Mouse (Mus musculus) heart, postnatal 14 days (tissue): Measurements from ENCODE around the gene Mfsd9. TPM values are rescaled to one million over a fixed set of nuclear protein-coding genes. Genes with fewer than 3 reads are reported as not detected.

Experiments used
- DNase-seq, 2 experiments: peaks; one replicate each; pipeline ENCODE4 v3.0.0; 2021 to 2022
- intact Hi-C: fragments of 180-260 bp; cut with DNase I; formaldehyde crosslinking; loops from one replicate; pipeline ENCODE4 v1.15.1; 2025
- long read RNA-seq, 2 experiments: library from polyadenylated mRNA; stranded (forward); transcript quantifications; one replicate each; pipeline ENCODE4 v2.0.0; 2021
- total RNA-seq, 2 experiments: library from RNA; stranded (reverse); gene quantifications; 2 replicates each; pipeline ENCODE4 v1.2.3; 2021

Mfsd9 gene
- total RNA-seq = under 1 TPM; 0.48 to 0.63 TPM
- long read RNA-seq, experiment 1 = 0 reads
- long read RNA-seq, experiment 2 = 0 reads

DNA sequence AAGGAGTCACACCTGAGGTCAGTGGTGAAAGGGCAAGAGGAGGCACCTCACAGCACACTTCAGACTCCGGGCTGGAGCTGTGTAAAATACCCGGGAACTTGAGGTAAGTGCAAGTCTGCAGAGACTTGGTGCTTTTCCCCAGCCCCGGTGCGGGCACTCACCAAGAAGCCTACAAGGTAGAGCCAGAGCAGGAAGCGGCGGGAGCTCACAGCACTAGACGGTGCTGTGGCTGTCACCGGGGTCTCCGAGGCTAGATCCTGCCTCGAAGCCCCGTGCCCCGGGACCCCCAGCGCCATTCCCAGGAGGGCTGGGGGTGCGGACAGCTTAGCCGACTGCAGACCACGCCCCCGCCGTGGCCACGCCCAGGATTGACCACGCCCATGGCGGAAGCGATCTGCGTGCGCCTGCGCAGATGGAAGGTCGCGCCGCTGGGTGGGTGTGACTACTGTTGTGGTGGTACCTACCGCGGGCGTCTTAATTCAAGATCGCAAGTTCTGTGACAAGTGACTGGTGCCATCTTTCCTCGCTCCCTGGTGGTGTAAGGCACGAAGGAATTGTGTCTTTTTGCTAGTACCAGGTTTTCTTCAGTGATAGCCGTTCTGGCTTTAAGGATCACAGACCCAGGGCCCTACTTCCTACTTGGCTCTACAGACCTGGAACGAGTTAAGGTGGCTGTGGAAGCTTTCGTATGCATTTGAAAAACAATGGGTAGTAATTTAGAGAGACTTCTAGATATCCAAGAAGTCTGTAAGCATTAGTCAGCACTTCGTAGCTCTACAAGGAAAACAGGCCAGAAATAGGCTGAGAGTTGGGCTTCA, at the start of gene Mfsd9:
Mfsd9 (minus strand) TSS at position 364 of the 818 bp plus-strand sequence.
- intact Hi-C loops = no loop called here
- DNase-seq = peak; percentile 87 to 94

DNA sequence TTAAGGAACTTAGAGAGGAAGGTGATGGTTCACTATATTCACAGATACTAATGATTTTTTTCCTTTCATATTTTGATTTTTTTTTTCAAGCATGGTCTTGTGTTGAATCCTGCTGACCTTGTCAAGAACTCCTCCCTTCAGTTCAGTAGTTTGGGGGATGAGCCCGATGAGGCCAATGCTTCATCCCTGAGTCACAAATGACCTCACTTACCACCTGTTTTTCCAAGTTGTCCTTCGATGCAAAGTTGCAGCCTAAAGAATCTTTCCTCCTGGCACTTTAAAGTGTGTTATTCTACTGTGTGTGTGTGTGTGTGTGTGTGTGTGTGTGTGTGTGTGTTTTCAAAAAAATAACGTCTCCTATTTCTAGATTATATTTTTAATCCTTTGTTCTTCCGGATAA, 45.0 kb upstream of the Mfsd9 start:
- intact Hi-C loops = no loop called here
- no peak for DNase-seq

DNA sequence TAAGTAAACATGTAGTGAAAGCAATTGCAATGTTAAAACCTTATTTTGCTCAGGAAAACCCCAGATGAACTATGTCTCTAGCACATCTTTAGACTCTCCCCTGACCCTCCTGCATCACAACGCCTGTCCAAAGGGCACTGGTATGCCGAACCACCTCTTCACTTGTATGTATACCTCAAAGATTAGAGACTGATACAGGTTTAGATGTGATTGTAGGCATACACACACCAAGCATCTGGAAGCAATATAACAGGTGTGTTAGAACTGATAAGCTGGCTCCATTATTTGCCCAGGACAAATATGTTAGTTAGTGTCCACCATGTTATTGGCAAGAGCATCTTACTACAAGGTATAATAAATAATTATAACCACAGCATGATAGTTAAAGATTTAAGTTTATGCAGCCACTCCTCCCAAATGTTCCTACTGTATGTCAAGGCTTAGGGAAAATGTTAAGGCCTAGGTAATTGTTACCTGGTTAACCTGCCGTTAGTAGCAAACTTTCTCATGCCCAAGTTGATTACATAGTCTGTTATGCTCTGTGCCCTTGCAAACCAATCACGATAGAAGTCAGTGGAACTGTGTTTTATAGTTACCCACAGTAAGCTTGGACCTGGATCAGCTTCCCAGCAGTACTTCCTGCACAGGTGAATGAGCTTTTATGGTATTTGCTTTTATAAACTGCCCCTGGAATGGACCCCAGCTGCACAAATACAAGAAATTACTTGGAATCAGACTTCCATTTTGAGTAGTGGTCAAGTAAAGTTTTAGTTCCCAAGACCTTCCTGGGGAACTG, 40.4 kb upstream of the Mfsd9 start:
- DNase-seq = no peak
- intact Hi-C loops = no loop called here

DNA sequence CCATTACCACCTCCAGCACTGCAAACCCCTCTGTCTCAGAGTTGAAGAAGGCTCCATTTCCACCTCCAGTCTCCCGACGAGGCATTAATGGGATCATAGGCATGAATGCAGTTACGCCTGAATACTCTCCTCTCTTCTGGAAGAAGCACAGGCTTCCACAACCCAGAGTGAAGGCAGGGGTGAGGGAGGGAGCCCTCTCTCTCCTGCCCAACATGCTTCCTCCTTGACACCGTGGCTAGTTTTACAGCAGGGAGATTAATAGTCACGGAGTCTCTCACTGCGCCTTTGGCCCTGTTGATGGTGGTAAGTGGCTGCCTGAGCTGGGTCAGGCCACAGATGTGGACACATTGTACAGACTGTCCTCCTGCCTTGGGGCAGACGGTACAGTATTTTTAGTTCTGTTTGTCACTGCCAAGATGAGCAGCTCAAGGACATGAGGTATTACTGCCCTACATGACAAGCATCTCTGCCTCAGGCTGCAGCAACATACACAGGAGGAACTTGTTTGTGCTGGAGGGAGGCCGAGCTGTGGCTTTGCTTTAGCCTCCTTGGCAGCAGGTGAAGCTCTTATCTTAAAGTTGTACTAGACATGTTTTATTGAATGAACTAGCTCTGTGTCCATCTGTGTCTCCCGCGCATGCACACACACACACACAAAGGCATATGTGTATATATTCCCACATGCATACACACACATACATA, 38.9 kb upstream of the Mfsd9 start:
- intact Hi-C loops = loop anchor here (2.0 kb wide), 1 partner anchor 23 kb away; no protein-coding TSS in a partner anchor
- DNase-seq = peak; percentile 18 to 27

DNA sequence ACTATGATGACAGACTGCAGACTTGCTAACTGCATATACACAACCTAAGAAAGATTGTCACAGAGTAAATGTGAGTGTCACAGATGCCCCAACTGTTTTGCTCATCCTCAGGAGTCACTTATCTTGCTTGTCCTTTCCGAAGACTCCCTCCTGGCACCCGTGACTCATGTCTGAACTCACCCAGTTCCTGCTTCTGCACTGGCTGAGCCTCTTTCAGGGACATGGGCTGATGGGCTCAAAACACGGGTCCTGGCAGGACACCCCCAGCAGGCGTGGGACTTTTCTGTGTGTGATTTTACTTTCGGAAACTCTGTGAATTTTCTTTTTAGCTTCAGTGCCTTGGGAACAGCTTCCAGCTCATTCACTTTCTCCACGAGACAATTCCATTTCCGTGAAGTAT, 35.3 kb upstream of the Mfsd9 start:
- DNase-seq = no peak
- intact Hi-C loops = no loop called here

DNA sequence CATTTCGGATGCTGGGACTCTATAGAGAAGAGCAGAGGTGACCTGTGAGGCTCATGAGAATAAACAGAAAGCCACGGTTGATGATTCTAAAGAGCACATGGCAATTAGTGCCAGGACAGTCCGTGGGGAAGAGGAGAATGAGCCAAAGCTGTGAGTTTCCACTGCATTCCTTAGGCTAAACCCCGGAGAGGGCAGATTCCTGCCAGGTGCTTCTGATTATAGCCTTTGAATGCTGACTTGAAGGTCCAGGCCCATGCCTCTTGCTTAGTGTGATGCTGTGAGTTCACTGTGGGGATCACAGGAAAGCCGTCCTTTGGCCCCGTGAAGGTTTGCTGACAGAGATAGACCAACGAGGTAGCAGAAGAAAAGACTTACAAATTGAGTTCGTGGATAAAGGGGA, 34.4 kb upstream of the Mfsd9 start:
- DNase-seq = no peak
- intact Hi-C loops = no loop called here

DNA sequence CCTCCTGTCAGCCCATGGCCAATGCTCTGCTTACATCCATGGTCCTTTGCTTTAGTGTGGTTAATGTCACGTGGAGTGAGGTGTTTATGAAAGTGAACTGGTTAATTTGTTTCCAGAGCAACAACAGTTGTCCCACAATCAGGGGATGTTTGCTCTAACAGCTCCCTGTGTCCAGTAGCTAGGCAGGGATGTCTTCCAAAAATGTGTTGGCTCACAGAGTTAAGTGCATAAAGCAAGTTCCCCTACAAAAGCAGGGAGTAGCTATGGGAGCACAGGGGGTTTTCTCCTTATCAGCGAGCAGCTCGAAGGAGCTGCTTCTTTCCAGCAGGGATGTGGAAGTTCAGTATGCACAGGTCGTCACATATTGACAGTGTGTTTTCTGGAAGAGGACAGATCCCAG, 34.0 kb upstream of the Mfsd9 start:
- peak; percentile 8 to 52 for DNase-seq
- intact Hi-C loops = no loop called here

DNA sequence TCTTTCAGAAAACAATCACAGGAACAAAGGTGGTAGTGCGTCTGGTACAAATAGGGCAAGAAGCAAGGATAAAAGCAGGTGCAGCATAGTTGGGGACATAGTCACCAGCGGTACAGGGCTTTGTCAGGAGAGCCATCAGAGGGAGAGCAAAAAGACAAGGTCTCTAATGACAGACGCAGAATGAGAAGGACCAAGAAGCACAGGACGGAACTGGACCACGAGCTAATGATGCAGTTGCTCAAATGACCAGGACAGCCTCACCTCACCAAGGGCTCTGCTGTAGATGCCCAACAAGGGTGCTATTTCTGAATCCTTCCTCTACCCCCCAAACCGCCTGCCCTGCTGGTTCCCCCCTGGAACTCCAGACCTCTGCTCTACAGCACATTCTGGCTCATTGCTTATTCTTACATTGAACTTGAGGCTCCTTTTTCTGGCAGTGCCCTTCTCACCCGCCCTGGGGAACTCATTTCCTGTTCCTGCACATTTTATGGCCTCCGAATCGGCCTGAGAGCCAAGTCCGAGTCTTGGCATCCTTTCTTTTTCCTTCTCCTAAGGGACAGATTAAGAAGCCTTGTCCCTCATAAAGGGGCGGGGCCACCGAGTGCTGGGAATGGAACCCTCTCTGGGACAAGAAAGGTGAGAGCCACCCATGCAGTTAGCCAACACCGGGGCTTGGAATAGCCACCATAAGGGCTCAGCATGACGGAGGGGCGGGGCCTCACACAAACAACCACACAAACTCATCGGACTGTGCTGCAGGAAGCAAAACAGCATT, 24.8 kb upstream of the Mfsd9 start:
- DNase-seq = peak; percentile 8 to 33
- intact Hi-C loops = no loop called here

DNA sequence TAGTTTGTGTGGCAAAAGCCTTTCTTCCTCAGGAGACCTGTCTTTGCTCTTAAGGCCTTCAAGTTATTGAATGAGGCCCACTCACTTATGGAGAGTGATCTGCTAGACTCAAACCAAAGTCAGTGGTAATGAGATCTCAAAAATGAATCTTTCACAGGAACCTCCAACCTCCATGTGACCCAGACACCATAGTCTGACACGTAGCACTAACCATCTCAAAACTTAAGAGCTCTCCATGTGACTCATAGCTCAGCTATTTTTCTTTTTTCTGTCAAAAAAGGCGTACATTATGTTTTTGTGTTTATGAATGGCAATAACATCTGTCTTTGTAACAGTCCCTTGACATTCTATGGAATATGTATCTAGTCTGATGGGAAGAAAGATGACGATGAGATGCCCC, 18.2 kb upstream of the Mfsd9 start:
- DNase-seq = no peak
- intact Hi-C loops = no loop called here

DNA sequence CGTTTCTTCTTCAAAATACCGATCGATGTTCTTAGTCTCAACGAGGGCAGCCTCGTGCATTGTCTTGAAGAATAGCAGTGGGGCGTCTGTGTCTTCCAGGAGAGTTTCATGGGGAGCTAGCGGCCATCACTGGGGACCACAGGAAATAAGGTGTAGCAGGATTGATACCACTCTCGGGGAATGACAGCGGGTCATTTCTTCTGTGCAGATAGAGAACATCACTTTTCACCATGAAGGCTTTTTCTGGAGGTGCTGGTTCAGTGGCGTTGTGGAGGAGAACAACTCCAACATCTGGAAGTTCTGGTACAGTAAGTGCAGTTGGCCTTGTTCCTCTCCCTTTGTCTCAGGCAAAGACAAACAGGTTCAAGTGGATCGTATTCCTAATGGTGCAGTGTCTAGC, 15.4 kb upstream of the Mfsd9 start:
- DNase-seq = peak in 1 of 2 experiments; percentile 15
- intact Hi-C loops = loop anchor here (2.0 kb wide), 1 partner anchor 23 kb away; no protein-coding TSS in a partner anchor

DNA sequence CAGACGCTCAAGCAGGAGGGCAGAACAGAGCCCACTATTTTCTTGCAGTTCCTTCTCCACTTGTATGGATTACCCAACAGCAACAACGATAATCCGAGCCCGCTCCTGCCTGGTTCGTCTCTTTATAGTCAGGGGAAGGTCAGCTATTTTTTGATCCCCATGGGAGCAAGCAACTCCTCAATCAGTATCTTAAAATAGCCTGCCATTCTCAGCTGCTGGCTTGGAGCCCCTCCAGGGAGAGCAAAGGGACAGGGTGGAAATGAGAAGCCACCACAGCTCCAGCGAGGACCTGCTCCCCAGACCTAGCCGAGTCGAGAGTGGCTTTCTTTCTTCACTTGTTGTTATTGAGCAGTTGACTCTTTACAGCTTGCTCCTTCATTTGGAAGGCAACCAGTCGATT, 14.9 kb upstream of the Mfsd9 start, which contains the start of gene Tmem182:
Tmem182 (plus strand) TSS at position 251 of the 400 bp plus-strand sequence.
- DNase-seq = peak; percentile 73 to 84
- intact Hi-C loops = no loop called here

DNA sequence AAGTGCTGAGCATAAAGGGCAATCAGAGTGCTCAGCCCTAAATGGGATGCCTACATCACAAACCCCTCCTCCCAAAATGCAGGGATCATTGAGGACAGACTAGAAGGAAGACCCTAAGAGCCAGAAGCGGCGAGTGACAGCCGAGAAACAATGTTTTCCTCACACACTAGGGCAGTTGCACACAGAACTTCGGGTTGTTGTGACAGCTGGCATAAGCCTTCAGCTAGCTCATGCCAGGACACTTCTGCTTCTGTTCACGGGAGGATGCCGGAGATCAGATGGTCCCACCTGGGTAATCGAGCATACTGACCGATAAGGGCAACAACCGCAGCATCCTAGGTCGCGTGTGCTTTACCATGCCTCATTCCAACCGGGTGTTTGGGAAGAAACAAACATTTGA, 13.6 kb upstream of the Mfsd9 start:
- intact Hi-C loops = no loop called here

DNA sequence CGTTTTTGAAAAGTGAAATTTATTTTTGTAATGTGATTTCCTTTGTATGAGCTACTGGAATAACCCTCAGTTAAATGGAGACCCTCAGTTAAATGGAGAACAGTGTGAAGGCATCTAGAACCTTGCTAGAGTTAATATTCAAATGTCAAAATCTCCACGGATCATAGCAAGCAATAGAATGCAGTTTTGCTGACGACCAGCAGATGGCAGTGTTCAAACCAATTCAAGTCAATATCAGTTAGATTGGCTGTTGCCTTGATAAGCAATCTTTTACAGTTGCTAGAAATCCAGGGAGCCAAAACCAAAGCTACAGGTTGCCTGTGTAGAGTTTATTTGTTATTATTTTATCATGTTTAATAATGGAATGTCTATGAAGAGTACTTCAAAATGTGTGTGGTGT, 12.3 kb upstream of the Mfsd9 start:
- DNase-seq = peak; percentile 52 to 61
- intact Hi-C loops = loop anchor here (1.0 kb wide), 1 partner anchor 42 kb away; no protein-coding TSS in a partner anchor

More for the DNA sequence above, 13.6 kb upstream of the Mfsd9 start:
- no peak for DNase-seq

DNA sequence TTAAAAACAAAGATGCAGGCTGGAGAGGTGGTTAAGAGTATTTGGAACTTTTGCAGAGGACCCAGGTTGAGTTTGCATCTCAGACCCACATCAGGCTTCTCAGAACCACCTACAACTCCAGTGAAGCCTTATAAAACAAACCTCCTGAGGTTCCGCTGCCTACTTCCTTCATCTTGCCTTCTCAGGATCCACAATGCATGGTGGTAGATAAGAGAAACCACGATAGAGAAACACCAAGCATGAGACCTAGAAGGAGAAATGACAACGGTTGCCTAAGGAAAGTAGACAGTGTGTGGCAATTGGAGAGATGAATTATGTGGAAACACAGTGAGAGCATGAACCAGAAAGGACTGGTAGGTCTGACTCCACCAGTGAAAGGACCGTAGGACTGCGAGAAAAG, 10.4 kb upstream of the Mfsd9 start:
- no peak for DNase-seq
- intact Hi-C loops = no loop called here

DNA sequence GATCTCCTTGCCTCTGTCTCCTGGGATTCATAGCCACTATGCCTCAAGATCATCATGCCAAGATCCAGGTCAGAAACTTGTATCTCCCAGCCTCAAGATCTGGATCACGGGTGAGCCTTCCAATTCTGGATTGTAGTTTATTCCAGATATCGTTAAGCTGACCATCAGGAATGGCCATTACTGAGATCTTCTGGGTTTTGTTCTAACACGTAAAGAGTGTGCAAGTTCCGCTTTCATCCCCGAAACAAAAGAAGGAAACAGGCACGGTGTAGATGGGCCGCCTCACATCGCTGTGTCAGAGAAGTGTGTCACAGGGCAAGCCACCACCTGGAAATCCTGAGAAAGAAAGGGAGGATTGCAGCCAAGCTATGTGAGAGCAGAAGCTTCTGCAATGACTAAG, 8.6 kb upstream of the Mfsd9 start:
- intact Hi-C loops = no loop called here

DNA sequence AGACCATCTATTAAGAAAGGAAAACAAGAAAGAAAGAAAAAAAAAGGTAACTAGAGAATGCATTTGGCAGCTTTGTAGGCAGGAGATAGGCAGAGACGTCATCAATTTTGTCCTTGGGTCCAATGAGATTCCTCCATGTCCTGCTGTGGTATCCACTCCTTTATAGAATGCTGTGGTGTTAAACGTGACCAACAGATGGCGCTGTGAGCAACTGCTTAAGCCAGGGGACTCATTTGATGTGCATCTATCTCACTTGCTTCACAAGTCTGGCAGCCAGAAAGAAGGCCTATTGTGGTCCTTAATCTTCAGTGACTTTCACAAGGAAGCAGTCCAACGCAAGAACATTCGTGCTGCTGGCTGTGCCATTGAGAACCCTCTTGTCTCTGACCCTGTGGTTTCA, 6.9 kb upstream of the Mfsd9 start:
- peak; percentile 72 to 81 for DNase-seq
- intact Hi-C loops = no loop called here

More for the DNA sequence above, 8.6 kb upstream of the Mfsd9 start:
- DNase-seq = no peak

DNA sequence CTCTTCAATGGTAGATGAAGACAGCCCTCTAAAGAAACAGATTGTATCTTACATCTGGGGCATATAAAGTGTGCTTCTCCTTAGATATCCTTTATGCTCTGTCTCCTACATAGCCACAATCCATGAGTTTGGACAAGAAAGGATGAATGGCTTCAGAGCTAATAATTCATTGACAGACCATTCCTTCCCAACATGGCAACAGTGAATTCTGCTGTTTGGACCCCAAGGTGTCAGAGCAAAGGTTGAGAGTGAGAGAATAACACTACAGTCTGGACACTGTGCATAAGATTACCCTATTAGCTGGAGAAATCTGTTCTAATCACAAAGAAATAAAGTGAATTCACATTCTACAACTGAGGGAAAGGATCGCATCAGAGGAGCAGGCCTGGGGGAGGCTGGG, 5.0 kb upstream of the Mfsd9 start:
- no peak for DNase-seq
- intact Hi-C loops = no loop called here

DNA sequence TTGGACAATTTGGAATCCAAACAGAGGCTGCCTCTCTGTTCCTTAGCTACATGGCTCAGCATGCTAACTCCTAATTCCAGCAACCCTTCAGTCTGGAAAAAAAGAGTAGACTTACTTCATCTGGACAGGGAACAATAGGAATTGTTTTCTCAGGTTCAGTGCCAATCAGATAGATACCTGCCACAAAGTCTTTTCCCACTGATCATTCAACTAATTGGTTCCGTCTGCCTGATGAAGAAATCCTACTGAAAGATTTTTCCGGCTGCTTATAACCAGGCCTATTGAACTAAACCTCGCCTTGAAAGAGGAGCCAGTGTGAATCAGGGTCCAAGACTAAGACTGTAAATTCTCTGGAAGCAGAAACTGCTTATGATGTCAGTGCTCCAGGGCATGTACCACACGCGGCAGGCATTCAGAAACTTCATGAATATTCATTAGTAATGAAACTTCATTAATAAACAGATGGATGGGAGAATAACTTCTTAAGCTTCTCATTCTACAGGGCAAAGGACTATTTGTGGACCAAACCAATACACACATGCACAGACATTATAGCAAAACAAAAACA, 737 bp downstream of the Mfsd9 start:
- intact Hi-C loops = no loop called here
- DNase-seq = no peak

DNA sequence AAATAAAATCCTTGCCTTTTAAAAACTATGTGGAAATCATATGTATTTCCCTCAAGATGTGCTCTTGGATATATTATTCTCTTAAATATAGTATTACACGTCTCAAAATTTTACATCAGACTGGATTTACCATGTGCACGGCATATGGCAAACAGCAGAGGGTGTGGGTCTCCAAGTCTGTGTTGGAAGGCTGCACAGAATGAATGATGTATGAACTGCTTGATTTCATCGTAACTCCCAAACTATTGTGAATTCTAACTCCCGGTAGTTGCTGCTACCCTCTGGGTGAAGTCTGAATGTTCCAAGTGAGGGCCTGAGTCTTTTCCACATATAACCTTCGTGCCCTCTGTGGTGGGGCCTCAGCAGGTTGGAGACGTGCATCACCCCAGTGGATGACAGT, 1.5 kb downstream of the Mfsd9 start:
- DNase-seq = no peak
- intact Hi-C loops = no loop called here
